Mouse (Mus musculus) forebrain, embryonic 11.5 days (tissue): ENCODE measurements around the gene Hoxa7. TPM values are rescaled to one million over a fixed set of nuclear protein-coding genes. Genes with fewer than 3 reads are reported as not detected.
A peak's percentile ranks its signal among the peaks of the same experiment; 100 is the strongest.

Source experiments
- ATAC-seq: fragments of 200-750 bp; cut with Nextera tagmentation; replicated peaks from 2 replicates; pipeline ENCODE4 v1.8.0; 2017; ENCODE audit warnings: moderate TSS enrichment; ENCODE audit not compliant: low FRiP score
- DNase-seq: peaks from one replicate; pipeline ENCODE4 v3.0.0-alpha.2; 2017; ENCODE audit warnings: low spot score
- H3K27ac ChIP-seq: fragments of 300-500 bp; sonication (generic); 2 replicates; pipeline ENCODE4 v1.5.1; 2014; ENCODE audit warnings: low read depth, low read length
- H3K27me3 ChIP-seq: fragments of 300-500 bp; sonication (generic); 2 replicates; pipeline ENCODE4 v1.6.1; 2014; ENCODE audit warnings: mild to moderate bottlenecking, low read length, mixed read lengths; ENCODE audit not compliant: control insufficient read depth, insufficient read depth
- H3K36me3 ChIP-seq: fragments of 300-500 bp; sonication (generic); 2 replicates; pipeline ENCODE4 v1.6.1; 2014; ENCODE audit warnings: mild to moderate bottlenecking, low read length, moderate library complexity, mixed read lengths; ENCODE audit not compliant: control insufficient read depth, insufficient read depth
- H3K4me1 ChIP-seq: fragments of 300-500 bp; sonication (generic); replicated peaks from 2 replicates; pipeline ENCODE4 v1.6.1; 2014; ENCODE audit warnings: low read length, mixed read lengths; ENCODE audit not compliant: control insufficient read depth, insufficient read depth
- H3K4me2 ChIP-seq: fragments of 300-500 bp; sonication (generic); 2 replicates; pipeline ENCODE4 v1.6.1; 2014; ENCODE audit warnings: low read depth, mild to moderate bottlenecking, low read length, moderate library complexity, mixed read lengths; ENCODE audit not compliant: severe bottlenecking
- H3K4me3 ChIP-seq: fragments of 300-500 bp; sonication (generic); 2 replicates; pipeline ENCODE4 v1.5.1; 2014; ENCODE audit warnings: low read depth, low read length
- H3K9ac ChIP-seq: fragments of 300-500 bp; sonication (generic); 2 replicates; pipeline ENCODE4 v1.6.1; 2014; ENCODE audit warnings: low read length
- H3K9me3 ChIP-seq: fragments of 300-500 bp; sonication (generic); 2 replicates; pipeline ENCODE4 v1.6.1; 2016; ENCODE audit warnings: low read length, mixed read lengths; ENCODE audit not compliant: control insufficient read depth
- WGBS: fragments of 180-500 bp; shearing (Covaris S2); extraction: QIAGEN DNeasy Blood & Tissue Kit; methylation state at CpG from one replicate; pipeline ENCODE4 v1.1.7; 2014; 5-methylcytosine and 5-hydroxymethylcytosine counted together
- polyA plus RNA-seq: library from polyadenylated mRNA; unstranded; fragments of >200 nt; fragmentation: Nextera tagmentation; extraction: Ambion mirVana; gene quantifications from 2 replicates; pipeline ENCODE4 v1.2.1, GENCODE M21; 2014

Gene Hoxa7
- polyA plus RNA-seq, 1 experiment from 2014 or later: not detected

DNA sequence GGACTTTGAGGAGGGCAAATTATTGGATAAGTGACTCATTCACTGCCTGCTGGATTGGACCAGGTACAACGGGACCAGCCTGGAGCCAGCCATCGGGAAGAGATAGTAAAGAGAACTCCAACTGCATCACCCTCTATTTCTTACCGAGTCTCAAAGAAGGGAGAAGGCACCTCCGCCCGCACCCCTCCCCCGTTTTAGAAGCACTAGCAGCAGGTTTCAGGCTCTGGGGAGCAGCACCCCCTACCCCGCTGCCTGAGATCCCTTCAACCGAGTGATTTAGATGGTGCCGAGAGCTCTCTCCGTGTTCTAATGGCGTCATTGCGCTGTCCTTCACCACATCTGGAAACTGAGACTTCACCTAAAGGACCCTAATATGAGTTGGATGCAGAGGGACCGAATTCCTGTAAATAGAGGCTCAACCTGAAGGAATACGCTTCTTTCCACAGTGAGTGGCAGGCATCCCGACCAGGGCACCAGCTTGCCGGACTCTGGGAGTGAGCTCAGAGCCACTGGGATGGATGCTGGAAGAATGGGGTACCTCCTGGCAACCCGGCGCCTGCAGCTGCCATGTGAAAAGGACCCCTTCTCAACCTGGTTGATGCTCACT is 43.8 kb upstream of the Hoxa7 start:
- H3K27ac ChIP-seq: no peak overlapping the region
- under 1% methylated on average over 18 of the region's 18 CpGs for WGBS
- ATAC-seq (no peak), DNase-seq (peak; percentile 53)
- no peaks in the 10 kb centered on the region for H3K9me3 ChIP-seq
- no peak overlapping the region for H3K9ac ChIP-seq
- H3K36me3 ChIP-seq: no peaks in the 10 kb centered on the region
- H3K27me3 ChIP-seq: peaks cover 96% of the 10 kb centered on the region
- H3K4me2 ChIP-seq: no peak overlapping the region
- no peak overlapping the region for H3K4me3 ChIP-seq
- H3K4me1 ChIP-seq: peaks cover 5% of the 10 kb centered on the region; the same call in 1 of the 2 replicates

DNA sequence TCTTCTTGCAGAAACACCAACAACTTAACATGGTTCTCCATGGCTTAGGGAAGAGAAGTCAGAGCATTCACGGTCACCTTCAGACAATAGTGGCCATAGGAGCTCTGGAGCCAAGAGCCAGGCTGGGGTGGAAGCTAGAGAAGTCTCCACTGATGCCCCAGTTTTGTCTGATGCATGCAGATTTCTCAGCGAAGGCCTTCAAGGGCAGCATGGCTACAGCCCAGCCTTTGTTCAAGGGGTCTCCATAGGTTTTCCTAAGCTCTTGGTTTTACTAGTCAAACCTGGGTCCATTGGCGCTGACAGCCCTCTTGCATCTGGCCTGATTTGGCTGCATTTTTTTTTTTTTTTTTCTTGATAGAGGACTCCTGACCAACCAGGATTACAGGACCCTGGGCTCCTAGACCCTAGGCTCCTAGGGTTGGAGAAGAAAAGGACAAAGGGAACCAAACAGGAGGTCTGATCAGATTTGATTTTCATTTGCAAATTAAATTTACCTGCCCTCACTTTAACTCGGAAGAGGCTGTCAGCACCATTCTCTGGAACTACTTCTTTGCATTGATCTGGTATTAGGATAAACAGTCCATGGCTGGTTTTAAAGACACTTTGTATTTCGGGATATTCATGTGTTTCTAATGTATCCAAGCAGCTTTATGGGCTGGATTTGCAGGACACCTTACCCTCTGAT is 42.6 kb upstream of the Hoxa7 start:
- peaks cover 94% of the 10 kb centered on the region for H3K27me3 ChIP-seq
- H3K4me2 ChIP-seq: no peak overlapping the region
- H3K4me1 ChIP-seq: peaks cover 7% of the 10 kb centered on the region; the same call in 1 of the 2 replicates
- ATAC-seq (no peak), DNase-seq (peak; percentile 43)
- H3K4me3 ChIP-seq: no peak overlapping the region
- H3K9me3 ChIP-seq: no peaks in the 10 kb centered on the region
- no peak overlapping the region for H3K27ac ChIP-seq
- H3K36me3 ChIP-seq: no peaks in the 10 kb centered on the region
- H3K9ac ChIP-seq: no peak overlapping the region
- 3% methylated on average over 5 of the region's 5 CpGs for WGBS

- Histone ChIP-seq H3K27me3 (peaks cover 94% of the 10 kb centered on the region), H3K27ac (no peak overlapping the region), H3K4me2 (no peak overlapping the region), H3K4me3 (no peak overlapping the region), H3K9me3 (no peaks in the 10 kb centered on the region), H3K9ac (no peak overlapping the region), H3K4me1 (peaks cover 7% of the 10 kb centered on the region; the same call in 1 of the 2 replicates), H3K36me3 (no peaks in the 10 kb centered on the region)
- no peak for ATAC-seq
- DNase-seq: no peak
- 2% methylated on average over 6 of the region's 6 CpGs for WGBS
These were observed 41.6 kb upstream of the Hoxa7 start for GRCm38 (mm10) chr6:52263321-52263585.

- WGBS: 2% methylated on average over 24 of the region's 24 CpGs
- no peak overlapping the region for H3K4me3 ChIP-seq
- ATAC-seq: no peak
- H3K27ac ChIP-seq: no peak overlapping the region
- peaks cover 92% of the 10 kb centered on the region for H3K27me3 ChIP-seq
- H3K4me2 ChIP-seq: no peak overlapping the region
- H3K36me3 ChIP-seq: no peaks in the 10 kb centered on the region
- H3K9me3 ChIP-seq: no peaks in the 10 kb centered on the region
- no peak overlapping the region for H3K9ac ChIP-seq
- peak; percentile 55 for DNase-seq
- H3K4me1 ChIP-seq: peaks cover 7% of the 10 kb centered on the region; the same call in 1 of the 2 replicates
These were observed 41.0 kb upstream of the Hoxa7 start for GRCm38 (mm10) chr6:52262463-52263320.

DNA sequence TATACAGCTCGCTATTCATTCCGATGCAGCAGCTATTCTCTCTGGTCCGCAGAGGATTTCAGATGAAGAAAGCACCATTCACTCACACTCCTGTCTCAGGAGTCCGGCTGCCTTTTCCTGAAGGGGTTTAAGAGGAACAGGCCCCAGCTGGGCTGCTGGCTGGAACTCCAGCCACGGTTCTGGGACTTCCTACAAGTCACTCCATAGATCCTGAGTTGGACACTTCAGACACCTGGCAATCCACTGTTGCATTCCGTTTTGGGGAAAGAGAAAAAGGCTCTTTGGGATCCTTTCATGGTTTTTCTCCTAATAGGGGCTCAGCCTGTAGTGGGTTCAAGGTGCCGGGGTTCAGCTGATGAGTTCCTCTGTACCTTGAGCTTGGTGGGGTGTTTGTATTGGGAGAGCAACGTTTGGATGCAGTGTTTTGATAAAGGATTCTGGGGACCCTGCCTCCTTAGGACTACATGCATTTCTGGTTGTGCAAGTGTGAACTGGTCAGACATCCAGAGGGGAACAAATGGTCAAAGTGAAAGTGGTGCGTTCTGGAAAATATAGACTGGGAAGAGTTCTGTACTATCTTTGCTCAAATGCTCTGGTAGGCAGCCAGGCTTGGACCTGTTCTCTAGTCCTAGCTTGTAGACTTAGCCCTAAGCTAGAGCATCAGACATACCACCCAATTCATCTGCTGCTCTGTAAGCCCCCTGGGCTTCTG is 40.3 kb upstream of the Hoxa7 start:
- Histone ChIP-seq H3K27me3 (peaks cover 94% of the 10 kb centered on the region), H3K9me3 (no peaks in the 10 kb centered on the region), H3K36me3 (no peaks in the 10 kb centered on the region), H3K4me2 (no peak overlapping the region), H3K27ac (no peak overlapping the region), H3K4me1 (peaks cover 7% of the 10 kb centered on the region; the same call in 1 of the 2 replicates), H3K4me3 (no peak overlapping the region), H3K9ac (no peak overlapping the region)
- DNase-seq: peak; percentile 53
- WGBS: 4% methylated on average over 9 of the region's 9 CpGs
- no peak for ATAC-seq

- ATAC-seq: no peak
- Histone ChIP-seq H3K36me3 (no peaks in the 10 kb centered on the region), H3K4me2 (peak within 1 kb of the TSS; percentile 40), H3K27ac (no peak within 1 kb of the TSS), H3K27me3 (peaks cover 92% of the 10 kb centered on the region), H3K4me1 (peaks cover 7% of the 10 kb centered on the region; the same call in 1 of the 2 replicates), H3K4me3 (peak within 1 kb of the TSS; percentile 23), H3K9me3 (no peaks in the 10 kb centered on the region), H3K9ac (no peak within 1 kb of the TSS)
- peak; percentile 72 for DNase-seq
- WGBS: under 1% methylated on average over 53 of the region's 72 CpGs
These were observed 39.3 kb upstream of the Hoxa7 start, which contains the start of gene Hoxa13 for GRCm38 (mm10) chr6:52260654-52261575. TSS of gene Hoxa13 (minus strand) at chr6:52260880.

DNA sequence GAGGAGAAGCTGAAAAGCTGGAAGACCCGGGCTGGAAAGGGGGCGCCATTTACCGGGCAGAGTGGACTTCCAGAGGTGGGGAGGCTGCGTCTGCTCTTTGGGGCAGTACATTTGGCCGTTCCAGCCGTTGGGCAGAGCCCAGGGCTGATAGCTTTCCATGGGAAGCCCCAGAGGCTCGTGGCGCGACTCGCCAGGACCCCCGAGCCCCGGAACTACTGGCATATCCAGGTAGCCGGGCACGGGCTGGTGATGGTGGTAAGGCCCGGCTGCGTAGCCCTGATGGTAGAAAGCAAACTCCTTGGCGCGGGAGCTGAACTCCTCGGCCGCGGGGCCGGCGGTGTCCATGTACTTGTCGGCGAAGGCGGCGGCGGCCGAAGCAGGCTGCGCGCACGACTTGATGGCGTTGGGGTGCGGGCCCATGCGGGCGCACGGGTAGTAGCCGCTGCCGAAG is 38.2 kb upstream of the Hoxa7 start:
- peaks cover 90% of the 10 kb centered on the region for H3K27me3 ChIP-seq
- no peak overlapping the region for H3K9ac ChIP-seq
- no peak for ATAC-seq
- peak; percentile 75 for DNase-seq
- peaks cover 7% of the 10 kb centered on the region; the same call in 1 of the 2 replicates for H3K4me1 ChIP-seq
- peak overlapping the region; percentile 23 for H3K4me3 ChIP-seq
- H3K27ac ChIP-seq: no peak overlapping the region
- H3K36me3 ChIP-seq: no peaks in the 10 kb centered on the region
- H3K9me3 ChIP-seq: no peaks in the 10 kb centered on the region
- H3K4me2 ChIP-seq: peak overlapping the region; percentile 27
- under 1% methylated on average over 39 of the region's 39 CpGs for WGBS
